Mouse (Mus musculus): Measurements from ENCODE around the gene Irf2bpl. TPM values are rescaled to one million over a fixed set of nuclear protein-coding genes. Genes with fewer than 3 reads are reported as not detected.

The Irf2bpl gene
- total RNA-seq, 2 experiments from 2014 or later = 74.3 to 80.8 TPM

DNA sequence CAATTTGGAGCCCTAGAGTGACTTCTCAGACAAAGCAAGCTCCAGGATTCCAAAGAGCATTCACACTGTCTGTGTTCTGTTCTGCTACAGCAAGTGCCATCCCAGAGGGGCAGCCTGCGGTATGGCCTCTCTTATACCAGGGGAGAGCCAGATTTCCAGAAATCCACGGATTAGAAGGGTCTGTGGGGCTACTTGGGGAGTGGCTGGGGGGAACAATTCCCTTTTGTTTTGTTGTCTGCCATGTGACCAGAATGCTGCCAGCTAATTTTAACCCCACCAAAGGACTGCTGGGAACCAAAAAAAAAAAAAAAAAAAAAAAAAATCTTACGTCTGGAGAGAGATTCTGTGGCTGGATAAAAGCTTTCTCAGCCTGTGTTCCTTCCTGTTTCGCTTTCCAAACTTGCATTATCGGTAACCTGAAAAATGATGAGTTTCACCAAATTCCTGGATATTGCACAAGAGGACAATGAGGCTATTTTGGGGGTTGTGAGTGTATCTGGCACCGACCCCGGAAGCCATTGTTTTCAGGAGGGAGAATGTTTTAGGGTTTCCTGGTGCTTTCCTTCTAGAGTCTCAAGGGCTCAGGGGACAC, 12.4 kb upstream of the Irf2bpl start:
- H3K27ac ChIP-seq = peak overlapping the region; percentile 88
- no peak for TF ChIP-seq CTCF (IDR thresholded peaks at IDR 0.05)
- no peak for DNase-seq (ENCODE audit: extremely low spot score in 1 of 2, low spot score in 2 of 2)
- intact Hi-C loops (cut with DNase I) = no loop called here
- no peak overlapping the region for H3K4me3 ChIP-seq

DNA sequence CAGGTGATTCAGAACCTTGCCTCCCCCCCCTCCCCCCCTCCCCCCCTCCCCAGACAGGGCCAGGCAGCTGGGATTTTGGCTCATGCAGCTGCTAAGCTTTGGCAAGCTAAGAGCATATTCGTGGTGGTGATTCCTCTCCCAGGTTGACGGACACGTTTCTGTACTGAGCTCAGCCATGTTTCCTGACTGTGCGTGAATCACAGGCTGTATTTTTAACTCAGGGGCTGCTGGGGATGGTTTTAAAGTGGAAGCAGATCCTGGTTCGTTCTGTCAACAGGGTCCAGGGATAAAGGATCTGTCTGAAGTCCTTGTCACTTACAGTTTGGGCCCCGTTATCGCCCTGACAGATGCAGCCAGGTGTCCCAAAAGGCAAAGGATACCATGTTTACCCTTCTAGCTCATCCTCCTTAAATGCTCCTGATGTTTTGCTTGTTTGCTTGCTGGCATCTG, 11.9 kb upstream of the Irf2bpl start:
- no peak for TF ChIP-seq CTCF (IDR thresholded peaks at IDR 0.05)
- intact Hi-C loops (cut with DNase I) = no loop called here
- Histone ChIP-seq H3K27ac (peak overlapping the region; percentile 88), H3K4me3 (no peak overlapping the region)
- DNase-seq (ENCODE audit: extremely low spot score in 1 of 2, low spot score in 2 of 2) = no peak

DNA sequence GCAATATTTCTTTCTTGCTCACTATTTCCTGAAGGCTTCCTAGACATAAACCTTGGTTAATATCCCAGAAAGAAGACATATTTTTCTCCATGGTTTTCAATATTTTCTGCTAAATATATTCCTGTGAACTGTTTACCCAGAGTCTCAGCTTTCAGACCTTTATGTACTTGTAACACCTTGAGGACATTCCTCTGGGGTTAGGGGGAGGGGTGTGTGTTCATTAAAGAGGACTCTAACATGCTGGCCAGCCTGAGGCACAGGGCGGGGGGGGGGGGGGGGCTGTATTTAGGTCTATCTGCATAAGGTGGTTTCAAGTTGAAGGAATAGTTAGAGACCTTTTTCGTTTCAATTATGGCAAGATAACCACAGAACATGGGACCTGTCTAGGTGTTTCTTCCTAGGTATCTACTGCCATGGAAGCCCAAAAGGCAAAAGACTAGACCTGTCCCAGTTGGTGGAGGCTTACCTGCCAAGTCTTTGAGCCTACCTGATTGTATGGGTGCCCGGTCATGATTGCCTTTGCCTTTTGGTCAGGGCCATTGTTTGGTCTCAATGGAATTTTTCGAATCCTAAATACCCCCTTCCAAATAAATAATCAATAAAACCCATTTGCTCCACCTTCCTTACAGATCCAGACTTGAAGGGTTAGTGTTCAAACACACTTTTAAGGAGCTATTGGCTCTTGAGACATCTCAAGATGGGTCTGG, 11.3 kb upstream of the Irf2bpl start:
- no peak for TF ChIP-seq CTCF (IDR thresholded peaks at IDR 0.05)
- intact Hi-C loops (cut with DNase I) = loop anchor here (2.0 kb wide), 1 partner anchor 51 kb away; the partner anchor contains the start of gene Cipc
- no peak overlapping the region; the same call in 1 of the 2 replicates for H3K4me3 ChIP-seq
- peak overlapping the region; percentile 98 for H3K27ac ChIP-seq
- no peak for DNase-seq (ENCODE audit: extremely low spot score in 1 of 2, low spot score in 2 of 2)

DNA sequence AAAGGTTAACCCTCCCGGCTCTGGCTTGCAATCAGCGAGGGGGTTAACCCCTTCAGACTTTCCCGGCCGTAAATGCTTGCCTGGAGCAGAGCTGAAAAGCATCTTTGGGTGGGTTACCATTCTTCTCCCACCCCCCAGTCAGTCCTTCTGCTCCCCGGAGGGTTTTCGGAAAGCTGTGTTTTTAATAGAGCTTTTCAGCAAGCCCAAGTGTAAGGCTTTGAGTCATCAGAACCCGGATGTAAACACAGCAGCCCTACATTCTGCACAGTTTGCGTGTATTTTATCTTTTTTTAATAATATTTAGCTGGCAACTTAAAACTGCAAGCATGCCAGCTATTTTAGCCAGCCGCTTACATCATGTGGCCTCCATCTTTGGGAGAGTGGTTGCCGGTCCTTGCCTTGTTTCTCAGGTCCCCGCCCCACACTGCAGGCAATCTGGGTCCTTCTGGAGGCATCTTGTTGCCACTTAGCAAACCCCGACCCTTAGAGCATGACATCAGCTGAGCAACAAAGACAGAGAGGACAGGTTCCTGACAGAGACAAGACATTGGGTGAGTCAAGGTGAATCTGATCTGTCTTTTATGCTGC, 10.3 kb upstream of the Irf2bpl start:
- Histone ChIP-seq H3K27ac (peak overlapping the region; percentile 98), H3K4me3 (peak overlapping the region; percentile 48)
- TF ChIP-seq CTCF (IDR thresholded peaks at IDR 0.05) = no peak
- intact Hi-C loops (cut with DNase I) = loop anchor here (1.0 to 2.0 kb wide), 3 partner anchors 52 to 94 kb away; partner anchors contain the start of gene Cipc
- no peak for DNase-seq (ENCODE audit: extremely low spot score in 1 of 2, low spot score in 2 of 2)

DNA sequence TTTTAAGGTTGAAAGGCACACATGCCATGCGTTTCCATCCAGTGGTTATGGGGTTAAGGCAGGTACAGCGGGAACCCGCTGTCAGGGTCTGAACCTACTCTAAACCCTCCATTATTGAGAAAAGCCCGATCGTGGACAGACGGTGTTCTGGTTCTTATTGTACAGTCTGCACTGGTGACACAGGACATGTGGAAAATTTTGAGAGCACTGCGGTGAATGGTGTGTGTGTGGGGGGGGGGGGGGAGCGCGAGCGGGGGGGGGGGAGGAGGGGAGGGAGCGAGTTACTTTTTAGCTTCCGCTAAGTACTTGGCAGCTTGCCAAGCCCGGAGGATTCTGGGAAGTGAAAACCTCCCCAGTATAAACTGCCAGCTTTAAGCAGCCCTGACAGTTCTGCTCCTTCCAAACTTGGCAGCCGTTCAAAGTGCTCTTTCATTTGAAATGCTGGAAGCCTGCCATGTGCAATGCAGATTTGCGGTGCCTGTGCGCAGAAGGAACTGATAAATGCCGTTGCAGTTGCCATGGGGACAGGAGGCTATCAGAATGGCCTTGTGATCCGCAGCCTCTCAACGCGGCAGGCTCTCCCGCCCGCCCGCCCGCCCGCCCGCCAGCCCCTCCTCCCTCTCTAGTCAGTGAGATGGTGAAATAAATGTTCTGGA, 9.7 kb upstream of the Irf2bpl start:
- no peak for TF ChIP-seq CTCF (IDR thresholded peaks at IDR 0.05)

DNA sequence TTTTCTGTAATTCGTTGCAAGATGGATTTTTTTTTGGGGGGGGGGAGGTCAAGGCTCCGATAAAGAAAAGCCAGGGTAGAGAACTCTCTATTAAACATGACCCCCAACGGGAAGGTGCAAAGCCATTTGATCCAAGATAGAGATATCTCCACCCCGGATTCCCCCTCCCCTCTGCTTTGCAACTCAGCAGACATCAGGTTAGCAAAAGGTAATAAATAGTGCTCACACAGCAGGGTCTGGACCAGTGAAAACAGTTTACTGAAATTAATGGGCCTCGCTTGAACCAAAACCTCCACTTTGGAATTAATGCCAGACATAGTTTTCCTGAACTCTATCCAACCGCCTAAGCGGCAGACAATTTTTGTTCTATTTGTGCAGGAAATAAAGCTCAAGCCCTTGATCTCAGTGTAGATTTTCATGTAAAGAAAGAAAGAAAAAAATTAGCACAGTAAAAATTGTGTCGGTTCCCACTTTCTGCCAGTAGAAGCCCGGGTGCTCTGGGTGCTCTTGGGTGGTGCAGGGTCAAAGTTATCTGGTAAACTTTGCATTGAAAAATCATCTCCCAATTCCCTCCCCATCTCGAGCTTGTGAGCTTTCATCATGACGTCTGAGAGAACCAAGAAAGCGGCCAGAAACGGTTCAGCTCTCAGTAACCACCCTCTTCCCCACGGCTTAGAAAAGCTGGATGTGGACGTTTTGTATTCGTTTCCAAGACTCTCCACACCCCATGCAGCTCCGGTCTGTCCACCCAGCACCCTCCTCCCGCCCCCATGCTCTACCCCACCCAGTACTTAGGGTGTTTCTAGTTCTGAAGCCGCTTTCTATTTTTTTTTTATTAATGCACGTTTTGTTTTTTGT, 9.0 kb upstream of the Irf2bpl start:
- Histone ChIP-seq H3K4me3 (peak overlapping the region; percentile 38), H3K27ac (peak overlapping the region; percentile 98)
- intact Hi-C loops (cut with DNase I) = loop anchor here (1.0 to 2.0 kb wide), 3 partner anchors 53 to 92 kb away; partner anchors contain the start of gene Cipc
- TF ChIP-seq CTCF (IDR thresholded peaks at IDR 0.05) = no peak; the same call in 1 of the 2 replicates
- DNase-seq (ENCODE audit: extremely low spot score in 1 of 2, low spot score in 2 of 2) = no peak

More for the DNA sequence above, 9.7 kb upstream of the Irf2bpl start:
- Histone ChIP-seq H3K27ac (peak overlapping the region; percentile 98), H3K4me3 (peak overlapping the region; percentile 48)
- DNase-seq (ENCODE audit: extremely low spot score in 1 of 2, low spot score in 2 of 2) = peak; percentile 96
- intact Hi-C loops (cut with DNase I) = loop anchor here (1.0 to 2.0 kb wide), 3 partner anchors 52 to 93 kb away; partner anchors contain the start of gene Cipc

DNA sequence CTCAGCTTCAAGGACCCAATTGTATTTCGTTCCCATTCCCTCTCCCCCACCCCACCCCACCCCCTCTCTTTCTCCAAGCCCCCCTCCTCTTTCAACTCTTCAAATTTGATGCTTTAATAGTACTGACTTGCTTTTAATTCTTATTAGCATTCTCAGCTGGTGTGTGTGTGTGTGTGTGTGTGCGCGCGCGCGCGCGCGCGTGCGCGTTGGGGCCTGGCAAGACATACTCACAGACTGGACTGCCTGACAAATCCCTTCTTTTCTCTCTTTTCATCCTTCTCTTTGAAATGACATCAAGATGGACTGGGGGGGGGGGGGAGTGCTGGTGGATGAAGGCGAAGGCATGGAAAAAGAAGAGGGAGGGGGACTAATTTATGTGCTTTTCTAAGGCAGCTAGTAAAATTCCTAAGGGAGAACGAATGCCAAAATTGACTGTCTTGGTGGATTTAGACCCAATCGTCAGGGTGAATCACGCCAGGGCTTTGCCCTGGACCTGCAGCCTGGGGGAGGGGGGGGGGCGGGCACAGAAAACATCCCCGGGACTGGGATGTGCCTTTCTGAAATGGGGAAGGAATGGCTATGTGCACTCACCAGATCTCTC, 8.2 kb upstream of the Irf2bpl start:
- intact Hi-C loops (cut with DNase I) = no loop called here
- Histone ChIP-seq H3K27ac (peak overlapping the region; percentile 98), H3K4me3 (peak overlapping the region; percentile 52; the same call in 1 of the 2 replicates)
- no peak for DNase-seq (ENCODE audit: extremely low spot score in 1 of 2, low spot score in 2 of 2)
- no peak for TF ChIP-seq CTCF (IDR thresholded peaks at IDR 0.05)

DNA sequence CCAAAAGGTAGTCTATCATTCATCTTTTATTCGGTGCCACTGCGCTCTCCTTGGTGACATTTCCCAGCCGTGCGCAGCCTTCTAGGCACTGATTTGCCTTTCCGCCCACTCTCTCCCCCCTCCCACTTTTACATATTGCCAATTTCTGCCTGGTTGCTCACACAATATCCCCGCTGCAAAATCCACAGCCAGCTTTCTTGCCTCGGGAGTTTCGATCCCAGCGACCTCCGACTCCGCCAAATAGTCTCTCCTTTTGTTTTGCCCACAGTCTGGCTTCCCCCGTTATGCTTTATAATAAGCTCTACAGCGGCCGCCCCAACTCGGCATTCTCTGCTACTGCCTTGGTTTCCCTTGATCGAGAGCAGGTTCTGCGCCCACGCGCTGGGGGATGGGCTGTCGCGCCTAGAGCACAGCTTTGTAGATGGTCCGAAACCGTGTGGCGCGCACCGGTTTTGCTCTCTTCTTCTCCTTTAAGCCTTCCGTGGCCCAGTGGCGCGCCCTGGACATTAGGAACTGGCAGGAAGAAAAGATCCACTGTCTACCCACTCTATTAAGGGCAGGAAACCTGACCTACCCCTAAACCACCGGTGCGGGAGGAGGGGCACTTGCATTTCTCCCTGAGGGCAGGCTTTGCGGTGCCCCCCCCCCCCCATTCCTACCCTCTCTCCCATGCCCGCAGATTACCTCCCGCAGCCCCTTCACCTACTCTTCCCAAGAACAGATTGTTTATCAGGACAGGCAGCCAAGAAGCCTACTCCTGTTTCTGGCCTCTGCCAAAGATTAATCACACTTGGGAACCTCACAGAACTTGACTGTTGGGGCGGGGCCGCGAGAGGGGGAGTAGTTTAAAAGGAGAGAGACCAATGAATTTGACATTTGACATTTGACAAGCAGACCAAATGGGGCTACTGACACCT, 7.4 kb upstream of the Irf2bpl start:
- peak; percentile 62 to 66 for DNase-seq (ENCODE audit: extremely low spot score in 1 of 2, low spot score in 2 of 2)

DNA sequence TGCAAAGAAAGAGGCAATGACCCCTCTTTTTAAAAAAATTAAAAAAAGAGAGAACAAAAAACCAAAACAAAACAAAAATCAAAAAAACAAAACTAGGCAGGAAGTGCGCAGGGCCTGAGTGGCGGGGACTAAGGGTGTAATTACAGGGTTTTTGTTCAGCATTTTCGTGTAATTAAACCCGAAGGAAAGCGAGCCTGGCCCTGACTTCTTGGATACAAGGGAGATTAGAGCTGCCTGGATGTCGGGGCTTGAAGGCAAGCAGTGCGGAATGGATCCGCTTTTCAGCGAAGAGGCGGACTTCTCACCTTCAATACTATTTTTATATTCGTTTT, 6.8 kb upstream of the Irf2bpl start:
- no peak for TF ChIP-seq CTCF (IDR thresholded peaks at IDR 0.05)
- Histone ChIP-seq H3K27ac (peak overlapping the region; percentile 98), H3K4me3 (peak overlapping the region; percentile 52)
- intact Hi-C loops (cut with DNase I) = no loop called here
- DNase-seq (ENCODE audit: extremely low spot score in 1 of 2, low spot score in 2 of 2) = no peak

More for the DNA sequence above, 7.4 kb upstream of the Irf2bpl start:
- no peak for TF ChIP-seq CTCF (IDR thresholded peaks at IDR 0.05)
- Histone ChIP-seq H3K27ac (peak overlapping the region; percentile 98), H3K4me3 (peak overlapping the region; percentile 52)
- intact Hi-C loops (cut with DNase I) = no loop called here

All from left cerebral cortex, adult 2 months (tissue).